In the genomic region with DNA sequence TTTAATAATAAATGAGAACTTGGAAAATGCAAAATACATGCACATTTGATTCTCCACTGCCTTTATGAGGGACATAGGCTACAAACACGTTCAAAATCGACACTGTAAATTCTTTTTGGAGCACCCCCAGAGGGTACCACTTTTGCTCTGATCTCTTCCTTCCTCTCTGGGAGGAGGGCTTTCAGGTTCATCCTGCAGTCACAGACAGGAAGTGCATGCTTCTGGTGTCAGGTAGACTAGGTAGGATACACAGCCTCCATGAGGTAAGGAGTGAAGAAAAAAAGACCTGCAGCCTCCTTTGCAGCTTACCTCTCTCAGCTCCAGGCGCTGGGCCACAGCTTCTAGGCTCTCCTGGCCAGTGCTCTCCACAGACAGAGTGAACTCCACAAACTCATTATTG, we compare ENCODE assay signal across 8 mouse cellular contexts. TPM values are rescaled to one million over a fixed set of nuclear protein-coding genes. Genes with fewer than 3 reads are reported as not detected.
DNase-seq lines count a peak whose midpoint lies in the region; ATAC-seq and TF ChIP-seq lines count a peak whose summit lies in the region.

No protein-coding gene starts in this region.

- peak overlapping the region; percentile 84 for H3K4me3 ChIP-seq in kidney, embryonic 16.5 days (ENCODE audit: low read length)
- H3K4me3 ChIP-seq in brown adipose tissue, adult 24 weeks (ENCODE audit: insufficient read depth, low read depth, low read length): peak overlapping the region; percentile 87
- H3K4me3 ChIP-seq in intestine, embryonic 14.5 days (ENCODE audit: low read depth, low read length): peak overlapping the region; percentile 76; the same call in 1 of the 2 replicates
- H3K4me3 ChIP-seq in midbrain, postnatal 0 days (ENCODE audit: low read depth, low read length): peak overlapping the region; percentile 66

- no peak for DNase-seq in kidney, adult 8-10 months
- DNase-seq in intestine, embryonic 14.5 days (ENCODE audit: low spot score): no peak
- no peak for DNase-seq in midbrain, postnatal 0 days (ENCODE audit: low spot score)
- no peak for DNase-seq in left cerebral cortex, adult 18-20 months (ENCODE audit: low spot score in 2 of 2)
- no peak for DNase-seq in right cerebral cortex, adult 18-20 months

- peaks cover 28% of the 10 kb centered on the region for H3K4me1 ChIP-seq in kidney, embryonic 16.5 days (ENCODE audit: insufficient read depth, low read length)
- peaks cover 7% of the 10 kb centered on the region; the same call in 1 of the 2 replicates for H3K4me1 ChIP-seq in brown adipose tissue, adult 24 weeks (ENCODE audit: control insufficient read depth, insufficient read depth, insufficient read length, low read length)
- H3K4me1 ChIP-seq in intestine, embryonic 14.5 days (replicated peaks; ENCODE audit: control insufficient read depth, insufficient read depth, low read length): peaks cover 19% of the 10 kb centered on the region
- peaks cover 8% of the 10 kb centered on the region for H3K4me1 ChIP-seq in midbrain, postnatal 0 days (ENCODE audit: insufficient read depth, low read length)

- no peak for ATAC-seq in kidney, embryonic 16.5 days (ENCODE audit: low FRiP score, low TSS enrichment)
- no peak for ATAC-seq in intestine, embryonic 14.5 days (replicated peaks; ENCODE audit: low FRiP score, low TSS enrichment, low read depth)
- ATAC-seq in midbrain, postnatal 0 days (ENCODE audit: low FRiP score): no peak
- no peak for ATAC-seq in monocyte, adult 5-6 weeks (replicated peaks; ENCODE audit: insufficient number of reproducible peaks, low FRiP score, low TSS enrichment, poor library complexity, severe bottlenecking)

- 51% methylated on average over 3 of the region's 3 CpGs for WGBS in kidney, embryonic 16.5 days
- WGBS in intestine, embryonic 14.5 days: 63% methylated on average over 3 of the region's 3 CpGs
- WGBS in midbrain, postnatal 0 days: 74% methylated on average over 3 of the region's 3 CpGs

- H3K4me2 ChIP-seq in kidney, embryonic 16.5 days (replicated peaks; ENCODE audit: low read depth, low read length): peak overlapping the region; percentile 83
- peak overlapping the region; percentile 85 for H3K4me2 ChIP-seq in intestine, embryonic 14.5 days (ENCODE audit: low read length)
- H3K4me2 ChIP-seq in midbrain, postnatal 0 days (ENCODE audit: low read depth, low read length, poor library complexity, severe bottlenecking): peak overlapping the region; percentile 91

- no peaks in the 10 kb centered on the region for H3K9me3 ChIP-seq in kidney, embryonic 16.5 days (ENCODE audit: low read length)
- H3K9me3 ChIP-seq in intestine, embryonic 14.5 days (ENCODE audit: control insufficient read depth, low read length): no peaks in the 10 kb centered on the region
- H3K9me3 ChIP-seq in midbrain, postnatal 0 days (ENCODE audit: low read length): no peaks in the 10 kb centered on the region

- no peaks in the 10 kb centered on the region for H3K27me3 ChIP-seq in kidney, embryonic 16.5 days (ENCODE audit: insufficient read depth, low read length)
- H3K27me3 ChIP-seq in intestine, embryonic 14.5 days (replicated peaks; ENCODE audit: control insufficient read depth, insufficient read depth, low read length): no peaks in the 10 kb centered on the region
- peaks cover 1% of the 10 kb centered on the region; the same call in 1 of the 2 replicates for H3K27me3 ChIP-seq in midbrain, postnatal 0 days (ENCODE audit: insufficient read depth, low read length)

- H3K36me3 ChIP-seq in kidney, embryonic 16.5 days (ENCODE audit: insufficient read depth, low read length): no peaks in the 10 kb centered on the region
- H3K36me3 ChIP-seq in intestine, embryonic 14.5 days (ENCODE audit: control insufficient read depth, insufficient read depth, low read length): peaks cover 8% of the 10 kb centered on the region; the same call in 1 of the 2 replicates
- H3K36me3 ChIP-seq in midbrain, postnatal 0 days (ENCODE audit: insufficient read depth, low read length): no peaks in the 10 kb centered on the region

- H3K27ac ChIP-seq in kidney, embryonic 16.5 days (ENCODE audit: low read length): no peak overlapping the region
- H3K27ac ChIP-seq in brown adipose tissue, adult 24 weeks (replicated peaks; ENCODE audit: low read depth, low read length): no peak overlapping the region
- H3K27ac ChIP-seq in intestine, embryonic 14.5 days (ENCODE audit: low read depth): no peak overlapping the region
- H3K27ac ChIP-seq in midbrain, postnatal 0 days (ENCODE audit: low read depth, low read length): no peak overlapping the region

- no peak for TF ChIP-seq CTCF in midbrain, postnatal 0 days (IDR thresholded peaks at IDR 0.05)

- H3K9ac ChIP-seq in kidney, embryonic 16.5 days (replicated peaks; ENCODE audit: low read length): peak overlapping the region; percentile 77; the same call in 1 of the 2 replicates
- no peak overlapping the region for H3K9ac ChIP-seq in intestine, embryonic 14.5 days (ENCODE audit: low read length)
- 0 out of 2 replicates have a peak overlapping the region, but pooled peaks have one; percentile 71 for H3K9ac ChIP-seq in midbrain, postnatal 0 days (replicated peaks; ENCODE audit: low read length, poor library complexity, severe bottlenecking)

RNA-seq across cellular contexts. Expression of a gene that starts 4.0 kb away (rescaled TPM):
- polyA plus RNA-seq in kidney, embryonic 16.5 days (2015; fragmentation: Nextera tagmentation; extraction: Ambion mirVana): 7.0 and 8.2 TPM in 2 replicates
- polyA plus RNA-seq in brown adipose tissue, adult 24 weeks (2012; ENCODE audit: insufficient read depth, insufficient read length, missing spikeins): 7.5 and 8.6 TPM in 2 replicates
- 10.7 and 11.3 TPM in 2 replicates for polyA plus RNA-seq in intestine, embryonic 14.5 days (2014; fragmentation: Nextera tagmentation; extraction: Ambion mirVana)
- total RNA-seq in midbrain, postnatal 0 days (2014; rRNA removed): 3.2 and 3.8 TPM in 2 replicates
- polyA plus RNA-seq in midbrain, postnatal 0 days (2015; fragmentation: Nextera tagmentation; extraction: Ambion mirVana): 2.7 TPM in 2 replicates
- 1 to 10 TPM; 7.8 to 8.4 TPM for total RNA-seq in left cerebral cortex, adult 18-20 months (2021)
- 0.57 to 4.3 TPM (median 1.2 TPM) in 3 replicates for total RNA-seq in monocyte, adult 5-6 weeks (2017)

RNA-seq across cellular contexts. Expression of a gene that starts 13.6 kb away (rescaled TPM):
- 116 and 119 TPM in 2 replicates for polyA plus RNA-seq in kidney, embryonic 16.5 days (2015; fragmentation: Nextera tagmentation; extraction: Ambion mirVana)
- 70.6 and 77.7 TPM in 2 replicates for polyA plus RNA-seq in brown adipose tissue, adult 24 weeks (2012; ENCODE audit: insufficient read depth, insufficient read length, missing spikeins)
- 115 and 117 TPM in 2 replicates for polyA plus RNA-seq in intestine, embryonic 14.5 days (2014; fragmentation: Nextera tagmentation; extraction: Ambion mirVana)
- 95.5 and 120 TPM in 2 replicates for total RNA-seq in midbrain, postnatal 0 days (2014; rRNA removed)
- polyA plus RNA-seq in midbrain, postnatal 0 days (2015; fragmentation: Nextera tagmentation; extraction: Ambion mirVana): 94.9 and 98.3 TPM in 2 replicates
- total RNA-seq in left cerebral cortex, adult 18-20 months (2021): 10 to 100 TPM; 96.0 to 97.4 TPM
- total RNA-seq in monocyte, adult 5-6 weeks (2017): 54.5 to 93.2 TPM (median 92.7 TPM) in 3 replicates
